Mouse (Mus musculus): ENCODE data around the gene Tufm. TPM values are rescaled to one million over a fixed set of nuclear protein-coding genes. Genes with fewer than 3 reads are reported as not detected.

Gene Tufm
- polyA plus RNA-seq, 1 experiment from 2014 or later, result 167 TPM

GRCm38 (mm10) chr7:126463004-126463403 lies 24.2 kb upstream of the Tufm start, which contains the start of gene Atp2a1:
Gene Atp2a1, minus strand, starts transcription at chr7:126463108.
- ATAC-seq (ENCODE audit: insufficient read depth, low FRiP score, low TSS enrichment) (no peak), DNase-seq (ENCODE audit: low spot score) (no peak)
- H3K36me3 ChIP-seq (ENCODE audit: control insufficient read depth, insufficient read depth, low read length), result peaks cover 5% of the 10 kb centered on the region; the same call in 1 of the 2 replicates
- H3K9me3 ChIP-seq (ENCODE audit: control insufficient read depth, low read length), result no peaks in the 10 kb centered on the region
- no peaks in the 10 kb centered on the region for H3K4me1 ChIP-seq (ENCODE audit: control insufficient read depth, insufficient read depth, low read length)
- H3K27me3 ChIP-seq (ENCODE audit: control insufficient read depth, insufficient read depth, low read length), result no peaks in the 10 kb centered on the region
- no peak within 1 kb of the TSS for H3K4me3 ChIP-seq (ENCODE audit: low read depth, low read length)
- no peak within 1 kb of the TSS for H3K9ac ChIP-seq (ENCODE audit: low read length)
- no peak within 1 kb of the TSS for H3K27ac ChIP-seq (ENCODE audit: low read depth, low read length)
- 47% methylated on average over 5 of the region's 5 CpGs for WGBS
- H3K4me2 ChIP-seq (ENCODE audit: low read depth), result no peak within 1 kb of the TSS

GRCm38 (mm10) chr7:126463547-126463946 lies 23.6 kb upstream of the Tufm start:
- 64% methylated on average over 4 of the region's 4 CpGs for WGBS
- Histone ChIP-seq H3K4me3 (ENCODE audit: low read depth, low read length) (no peak overlapping the region), H3K9me3 (ENCODE audit: control insufficient read depth, low read length) (no peaks in the 10 kb centered on the region), H3K27ac (ENCODE audit: low read depth, low read length) (no peak overlapping the region), H3K9ac (ENCODE audit: low read length) (no peak overlapping the region), H3K4me2 (ENCODE audit: low read depth) (no peak overlapping the region), H3K36me3 (ENCODE audit: control insufficient read depth, insufficient read depth, low read length) (peaks cover 5% of the 10 kb centered on the region; the same call in 1 of the 2 replicates), H3K4me1 (ENCODE audit: control insufficient read depth, insufficient read depth, low read length) (no peaks in the 10 kb centered on the region), H3K27me3 (ENCODE audit: control insufficient read depth, insufficient read depth, low read length) (no peaks in the 10 kb centered on the region)
- no peak for ATAC-seq (ENCODE audit: insufficient read depth, low FRiP score, low TSS enrichment)
- no peak for DNase-seq (ENCODE audit: low spot score)

- Histone ChIP-seq H3K4me3 (ENCODE audit: low read depth, low read length) (no peak overlapping the region), H3K9ac (ENCODE audit: low read length) (no peak overlapping the region), H3K9me3 (ENCODE audit: control insufficient read depth, low read length) (no peaks in the 10 kb centered on the region), H3K4me2 (ENCODE audit: low read depth) (no peak overlapping the region), H3K27ac (ENCODE audit: low read depth, low read length) (no peak overlapping the region), H3K36me3 (ENCODE audit: control insufficient read depth, insufficient read depth, low read length) (peaks cover 10% of the 10 kb centered on the region; the same call in 1 of the 2 replicates), H3K27me3 (ENCODE audit: control insufficient read depth, insufficient read depth, low read length) (no peaks in the 10 kb centered on the region), H3K4me1 (ENCODE audit: control insufficient read depth, insufficient read depth, low read length) (no peaks in the 10 kb centered on the region)
- ATAC-seq (ENCODE audit: insufficient read depth, low FRiP score, low TSS enrichment), result no peak
- WGBS, result 49% methylated on average over 4 of the region's 4 CpGs
- DNase-seq (ENCODE audit: low spot score), result no peak
Observed at GRCm38 (mm10) chr7:126464121-126464520, 23.0 kb upstream of the Tufm start.

DNA sequence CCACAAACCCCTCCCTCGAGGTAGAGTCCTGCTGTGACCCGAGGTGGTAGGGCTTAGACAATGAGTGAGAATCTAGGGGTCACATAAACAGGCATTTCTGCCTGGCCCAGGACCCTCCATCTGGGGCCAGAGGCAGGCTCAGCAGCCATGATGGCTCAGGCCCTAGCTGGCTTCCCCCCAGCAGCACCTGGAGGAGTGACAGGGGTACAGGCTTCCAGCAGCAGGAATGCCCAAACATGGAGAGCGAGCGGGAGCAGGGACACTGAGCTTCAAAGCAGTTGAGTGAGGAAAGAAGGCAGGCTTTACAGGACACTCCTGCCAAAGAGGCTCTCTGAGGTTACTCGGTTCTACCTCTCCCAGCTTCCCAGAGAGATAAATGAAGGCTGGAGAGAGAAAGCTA lies 22.3 kb upstream of the Tufm start:
- no peak overlapping the region for H3K4me2 ChIP-seq (ENCODE audit: low read depth)
- 40% methylated on average over 5 of the region's 5 CpGs for WGBS
- H3K27me3 ChIP-seq (ENCODE audit: control insufficient read depth, insufficient read depth, low read length), result no peaks in the 10 kb centered on the region
- no peak overlapping the region for H3K27ac ChIP-seq (ENCODE audit: low read depth, low read length)
- H3K4me3 ChIP-seq (ENCODE audit: low read depth, low read length), result no peak overlapping the region
- DNase-seq (ENCODE audit: low spot score) (no peak), ATAC-seq (ENCODE audit: insufficient read depth, low FRiP score, low TSS enrichment) (no peak)
- no peaks in the 10 kb centered on the region for H3K9me3 ChIP-seq (ENCODE audit: control insufficient read depth, low read length)
- H3K36me3 ChIP-seq (ENCODE audit: control insufficient read depth, insufficient read depth, low read length), result peaks cover 13% of the 10 kb centered on the region
- H3K9ac ChIP-seq (ENCODE audit: low read length), result no peak overlapping the region
- H3K4me1 ChIP-seq (ENCODE audit: control insufficient read depth, insufficient read depth, low read length), result no peaks in the 10 kb centered on the region

DNA sequence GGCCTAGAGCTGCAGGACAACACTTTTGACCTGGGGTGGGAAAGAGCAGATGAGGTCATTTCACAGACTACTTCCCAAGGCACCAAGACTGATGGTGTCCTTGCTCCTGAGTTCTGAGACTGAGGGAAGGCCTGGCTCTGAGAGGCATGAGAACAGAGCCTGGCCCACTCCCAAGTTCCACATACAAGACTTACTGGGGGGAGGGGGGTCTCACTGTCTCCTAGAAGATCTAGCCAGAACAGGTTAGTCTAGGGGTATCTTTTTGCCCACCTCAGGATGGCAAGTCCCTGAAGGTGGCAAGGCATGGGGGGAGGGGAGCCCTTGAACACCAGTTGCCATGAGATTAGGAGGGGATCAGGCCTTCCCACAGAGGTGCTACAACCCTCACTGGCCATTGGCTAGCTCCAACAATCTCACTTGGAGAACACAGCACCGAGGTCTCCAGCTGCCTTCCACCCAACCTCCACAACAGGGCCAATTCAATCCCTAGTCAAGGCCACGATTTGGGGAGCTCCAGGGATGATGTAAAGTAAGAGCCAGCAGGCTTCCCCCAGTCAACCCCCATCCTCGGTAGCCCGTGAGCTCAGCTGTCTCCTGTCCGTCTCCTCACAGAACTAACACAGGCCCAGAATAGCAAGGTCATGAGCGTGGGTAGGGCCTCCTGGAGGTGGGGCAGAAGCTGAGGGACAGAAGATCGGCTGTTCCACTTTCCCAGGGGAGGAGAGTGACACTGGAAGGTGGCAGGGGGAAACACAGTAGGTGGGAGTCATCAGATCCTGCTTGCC lies 21.7 kb upstream of the Tufm start:
- Histone ChIP-seq H3K4me3 (ENCODE audit: low read depth, low read length) (no peak overlapping the region), H3K4me1 (ENCODE audit: control insufficient read depth, insufficient read depth, low read length) (no peaks in the 10 kb centered on the region), H3K36me3 (ENCODE audit: control insufficient read depth, insufficient read depth, low read length) (peaks cover 13% of the 10 kb centered on the region), H3K9me3 (ENCODE audit: control insufficient read depth, low read length) (no peaks in the 10 kb centered on the region), H3K4me2 (ENCODE audit: low read depth) (no peak overlapping the region), H3K27me3 (ENCODE audit: control insufficient read depth, insufficient read depth, low read length) (no peaks in the 10 kb centered on the region), H3K9ac (ENCODE audit: low read length) (no peak overlapping the region), H3K27ac (ENCODE audit: low read depth, low read length) (no peak overlapping the region)
- WGBS, result 63% methylated on average over 7 of the region's 7 CpGs
- no peak for ATAC-seq (ENCODE audit: insufficient read depth, low FRiP score, low TSS enrichment)
- no peak for DNase-seq (ENCODE audit: low spot score)

- H3K9ac ChIP-seq (ENCODE audit: low read length), result no peak overlapping the region
- peaks cover 17% of the 10 kb centered on the region for H3K36me3 ChIP-seq (ENCODE audit: control insufficient read depth, insufficient read depth, low read length)
- H3K4me2 ChIP-seq (ENCODE audit: low read depth), result no peak overlapping the region
- H3K4me3 ChIP-seq (ENCODE audit: low read depth, low read length), result no peak overlapping the region
- ATAC-seq (ENCODE audit: insufficient read depth, low FRiP score, low TSS enrichment), result no peak
- H3K4me1 ChIP-seq (ENCODE audit: control insufficient read depth, insufficient read depth, low read length), result no peaks in the 10 kb centered on the region
- no peaks in the 10 kb centered on the region for H3K27me3 ChIP-seq (ENCODE audit: control insufficient read depth, insufficient read depth, low read length)
- no peaks in the 10 kb centered on the region for H3K9me3 ChIP-seq (ENCODE audit: control insufficient read depth, low read length)
- H3K27ac ChIP-seq (ENCODE audit: low read depth, low read length), result no peak overlapping the region
- DNase-seq (ENCODE audit: low spot score), result no peak
- 84% methylated on average over 9 of the region's 9 CpGs for WGBS
Observed at GRCm38 (mm10) chr7:126466116-126466515, 21.0 kb upstream of the Tufm start.

GRCm38 (mm10) chr7:126466707-126467106 lies 20.5 kb upstream of the Tufm start:
- Histone ChIP-seq H3K4me3 (ENCODE audit: low read depth, low read length) (no peak overlapping the region), H3K4me2 (ENCODE audit: low read depth) (no peak overlapping the region), H3K27ac (ENCODE audit: low read depth, low read length) (no peak overlapping the region), H3K36me3 (ENCODE audit: control insufficient read depth, insufficient read depth, low read length) (peaks cover 20% of the 10 kb centered on the region), H3K9ac (ENCODE audit: low read length) (no peak overlapping the region), H3K9me3 (ENCODE audit: control insufficient read depth, low read length) (no peaks in the 10 kb centered on the region), H3K27me3 (ENCODE audit: control insufficient read depth, insufficient read depth, low read length) (no peaks in the 10 kb centered on the region), H3K4me1 (ENCODE audit: control insufficient read depth, insufficient read depth, low read length) (no peaks in the 10 kb centered on the region)
- DNase-seq (ENCODE audit: low spot score) (no peak), ATAC-seq (ENCODE audit: insufficient read depth, low FRiP score, low TSS enrichment) (no peak)
- WGBS, result 94% methylated on average over 5 of the region's 5 CpGs

- H3K27me3 ChIP-seq (ENCODE audit: control insufficient read depth, insufficient read depth, low read length), result no peaks in the 10 kb centered on the region
- no peak overlapping the region for H3K4me3 ChIP-seq (ENCODE audit: low read depth, low read length)
- no peak overlapping the region for H3K4me2 ChIP-seq (ENCODE audit: low read depth)
- H3K9ac ChIP-seq (ENCODE audit: low read length), result no peak overlapping the region
- H3K36me3 ChIP-seq (ENCODE audit: control insufficient read depth, insufficient read depth, low read length), result peaks cover 24% of the 10 kb centered on the region
- H3K27ac ChIP-seq (ENCODE audit: low read depth, low read length), result no peak overlapping the region
- H3K9me3 ChIP-seq (ENCODE audit: control insufficient read depth, low read length), result no peaks in the 10 kb centered on the region
- DNase-seq (ENCODE audit: low spot score), result peak; percentile 44
- 75% methylated on average over 5 of the region's 5 CpGs for WGBS
- no peak; the same call in 1 of the 2 replicates for ATAC-seq (ENCODE audit: insufficient read depth, low FRiP score, low TSS enrichment)
- H3K4me1 ChIP-seq (ENCODE audit: control insufficient read depth, insufficient read depth, low read length), result no peaks in the 10 kb centered on the region
Observed at GRCm38 (mm10) chr7:126467271-126467670, 19.9 kb upstream of the Tufm start.
